Mouse (Mus musculus): ENCODE data around the gene Col23a1.
A peak's percentile ranks its signal among the peaks of the same experiment; 100 is the strongest.

The Col23a1 gene

GRCm38 (mm10) chr11:51431287-51431686 lies 141.6 kb downstream of the Col23a1 start:
- DNase-seq (ENCODE audit: low read depth): no peak

DNA sequence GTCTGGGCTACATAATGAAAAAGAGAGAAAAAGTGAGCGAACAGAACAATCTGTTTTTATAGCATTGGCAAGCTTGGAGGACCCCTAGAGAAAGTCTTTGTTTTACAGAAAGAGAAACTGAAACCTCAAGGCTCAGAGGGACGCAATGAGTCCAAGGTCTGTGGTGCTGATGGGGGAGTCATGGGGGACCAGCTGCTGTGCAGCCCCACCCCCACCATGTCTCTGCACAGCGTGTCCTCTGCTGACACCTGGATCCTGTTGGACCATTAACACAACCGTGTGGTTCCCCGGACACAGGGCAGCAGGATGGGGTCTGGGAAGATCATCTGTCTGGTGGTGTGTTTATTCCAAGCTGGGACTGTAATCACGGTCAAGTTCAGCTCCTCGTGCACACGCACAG lies 142.2 kb downstream of the Col23a1 start:
- DNase-seq (ENCODE audit: low read depth): no peak

- no peak for DNase-seq (ENCODE audit: low read depth)
These were observed 152.3 kb downstream of the Col23a1 start for GRCm38 (mm10) chr11:51442006-51442405.

GRCm38 (mm10) chr11:51442599-51442998 lies 152.9 kb downstream of the Col23a1 start:
- DNase-seq (ENCODE audit: low read depth): no peak

DNA sequence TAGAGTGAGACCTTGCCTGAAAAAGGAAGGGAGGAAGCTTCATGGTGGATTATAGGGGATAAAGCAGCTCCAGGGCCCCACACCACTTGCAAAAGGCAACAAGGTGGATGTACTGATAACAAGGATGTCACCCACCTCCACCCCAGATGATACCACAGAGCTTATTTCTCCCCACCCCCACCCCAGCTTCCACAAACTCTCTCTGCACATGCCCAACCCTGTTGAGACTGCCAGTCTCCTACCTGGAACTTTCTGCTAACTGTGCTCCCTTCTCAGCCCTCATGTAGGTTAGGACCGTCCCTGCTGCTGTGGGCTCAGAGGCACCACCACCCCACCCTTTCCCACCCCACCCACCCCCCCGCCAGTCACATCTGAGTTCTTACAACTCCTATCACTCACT lies 154.1 kb downstream of the Col23a1 start:
- DNase-seq (ENCODE audit: low read depth): no peak

- DNase-seq (ENCODE audit: low read depth): no peak
These were observed 154.9 kb downstream of the Col23a1 start for GRCm38 (mm10) chr11:51444649-51445048.

GRCm38 (mm10) chr11:51446711-51447425 lies 157.1 kb downstream of the Col23a1 start:
- peak; percentile 7 for DNase-seq (ENCODE audit: low read depth)

DNA sequence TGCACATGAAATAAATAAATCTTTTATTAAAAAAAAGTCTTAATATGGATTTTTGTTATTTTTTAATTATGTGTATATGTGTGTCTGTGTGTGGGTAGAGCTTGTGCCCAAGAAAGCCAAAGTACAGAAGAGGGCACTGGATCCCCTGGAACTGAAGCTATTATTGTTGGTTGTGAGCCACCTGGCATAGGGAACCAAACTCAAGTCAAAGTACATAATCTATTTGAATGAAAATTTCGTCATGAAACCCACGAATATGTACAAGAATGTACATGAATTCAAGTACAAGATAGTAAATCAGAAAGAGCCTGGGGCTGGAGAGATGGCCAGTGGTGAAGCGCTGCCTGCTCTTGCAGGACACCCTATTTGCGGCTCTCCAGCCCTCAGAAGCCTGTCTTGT lies 158.5 kb downstream of the Col23a1 start:
- no peak for DNase-seq (ENCODE audit: low read depth)

DNA sequence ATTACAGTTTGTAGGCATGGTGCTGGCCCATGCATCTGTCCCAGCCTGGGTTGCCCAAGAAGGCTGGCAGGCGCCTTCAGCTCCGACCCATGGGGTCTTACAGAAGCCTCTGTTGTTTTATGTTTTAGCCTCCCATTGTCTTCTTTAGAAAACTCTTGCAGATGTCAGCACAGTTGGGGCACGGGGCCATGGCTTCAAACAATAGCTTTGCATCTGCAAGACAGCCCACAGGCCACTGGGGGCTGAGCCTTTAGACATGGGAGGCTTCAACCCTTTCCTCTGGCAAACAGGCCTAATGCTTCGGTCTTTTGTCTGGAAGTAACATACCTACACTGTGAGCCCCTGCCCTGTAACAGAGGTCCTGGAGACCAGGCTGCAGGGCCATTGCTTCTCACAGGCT lies 159.0 kb downstream of the Col23a1 start:
- DNase-seq (ENCODE audit: low read depth): no peak

GRCm38 (mm10) chr11:51449881-51450280 lies 160.2 kb downstream of the Col23a1 start:
- no peak for DNase-seq (ENCODE audit: low read depth)

GRCm38 (mm10) chr11:51451281-51451680 lies 161.6 kb downstream of the Col23a1 start:
- no peak for DNase-seq (ENCODE audit: low read depth)

DNA sequence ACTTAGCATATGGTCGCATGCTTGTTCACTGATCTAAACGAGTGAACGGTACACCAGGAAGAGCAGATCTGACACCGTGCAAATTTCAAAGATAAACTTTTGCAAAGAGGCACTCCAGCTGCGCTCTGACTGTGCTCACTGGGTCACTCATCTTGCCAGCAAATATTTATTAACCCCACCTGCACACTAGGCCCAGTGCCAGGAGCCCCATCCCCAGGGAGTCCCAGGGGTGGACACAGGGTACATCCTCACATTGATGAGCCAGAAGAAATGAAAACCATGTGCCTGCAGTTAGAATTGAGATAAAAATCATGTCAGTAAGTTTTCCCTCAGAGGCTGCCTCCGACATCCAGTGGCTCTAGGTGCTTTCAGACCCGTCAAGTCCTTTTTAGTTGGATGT lies 162.2 kb downstream of the Col23a1 start:
- DNase-seq (ENCODE audit: low read depth): no peak

- no peak for DNase-seq (ENCODE audit: low read depth)
These were observed 164.0 kb downstream of the Col23a1 start for GRCm38 (mm10) chr11:51453742-51454141.

DNA sequence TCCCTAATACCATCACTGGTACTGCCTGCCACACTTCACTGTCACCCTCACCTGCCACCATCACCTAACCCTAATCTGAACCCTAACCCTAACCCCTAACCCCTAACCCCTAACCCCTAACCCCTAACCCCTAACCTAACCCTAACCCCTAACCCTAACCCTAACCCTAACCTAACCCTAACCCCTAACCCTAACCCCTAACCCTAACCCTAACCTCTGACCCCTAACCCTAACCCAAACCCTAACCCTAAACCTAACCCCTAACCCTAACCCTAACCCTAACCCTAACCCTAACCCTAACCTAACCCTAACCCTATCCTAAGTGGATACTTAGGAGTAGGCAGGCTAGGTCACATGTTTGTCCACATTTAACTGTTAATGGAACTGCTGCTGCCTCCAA lies 165.8 kb downstream of the Col23a1 start:
- DNase-seq (ENCODE audit: low read depth): peak; percentile 16

GRCm38 (mm10) chr11:51457624-51458023 lies 167.9 kb downstream of the Col23a1 start:
- no peak for DNase-seq (ENCODE audit: low read depth)

DNA sequence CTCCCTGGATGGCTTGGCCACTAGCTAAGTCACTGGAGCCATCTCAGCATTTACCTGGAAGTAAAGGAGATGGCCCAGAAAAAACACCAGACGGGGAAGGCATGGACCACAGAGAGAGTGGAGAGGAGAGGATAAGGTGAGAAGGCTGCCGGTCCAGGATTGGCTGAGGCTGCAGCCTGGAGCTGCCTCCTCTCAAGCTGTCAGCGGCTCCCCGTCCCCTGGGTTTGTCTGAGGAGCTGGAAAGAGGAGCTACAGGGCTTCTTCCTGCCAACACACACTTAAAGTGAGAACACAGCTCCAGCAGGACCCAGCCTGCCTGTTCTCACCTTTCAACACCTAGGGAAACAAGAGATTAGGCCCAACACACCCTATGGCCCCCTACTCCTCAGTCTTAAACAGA lies 168.9 kb downstream of the Col23a1 start:
- DNase-seq (ENCODE audit: low read depth): no peak

DNA sequence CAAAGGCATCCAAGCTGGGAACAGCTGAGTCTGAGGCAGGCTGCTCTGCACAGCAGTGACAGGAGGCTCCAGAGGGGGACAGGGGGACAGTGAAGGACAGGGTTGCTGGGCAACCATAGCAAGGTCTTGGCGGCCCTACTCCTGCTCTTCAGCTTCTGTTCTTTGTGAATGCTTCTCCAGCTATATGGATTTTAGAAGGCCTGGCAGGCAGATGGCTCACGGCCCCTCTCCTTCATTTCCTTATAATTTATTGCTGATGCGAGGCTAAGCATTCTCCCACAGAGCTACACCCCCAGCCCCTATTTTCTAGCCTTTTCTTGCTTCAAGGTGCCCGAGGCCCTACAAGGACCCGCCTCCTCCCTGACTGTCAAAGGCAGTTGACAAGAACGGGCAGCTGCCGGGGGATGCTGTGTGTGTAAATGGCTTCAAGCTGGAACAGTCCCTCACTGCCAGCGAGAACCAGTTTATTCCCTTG lies 169.9 kb downstream of the Col23a1 start:
- no peak for DNase-seq (ENCODE audit: low read depth)

- no peak for DNase-seq (ENCODE audit: low read depth)
These were observed 179.0 kb downstream of the Col23a1 start for GRCm38 (mm10) chr11:51468737-51469136.

- no peak for DNase-seq (ENCODE audit: low read depth)
These were observed 179.7 kb downstream of the Col23a1 start for GRCm38 (mm10) chr11:51469341-51469831.

DNA sequence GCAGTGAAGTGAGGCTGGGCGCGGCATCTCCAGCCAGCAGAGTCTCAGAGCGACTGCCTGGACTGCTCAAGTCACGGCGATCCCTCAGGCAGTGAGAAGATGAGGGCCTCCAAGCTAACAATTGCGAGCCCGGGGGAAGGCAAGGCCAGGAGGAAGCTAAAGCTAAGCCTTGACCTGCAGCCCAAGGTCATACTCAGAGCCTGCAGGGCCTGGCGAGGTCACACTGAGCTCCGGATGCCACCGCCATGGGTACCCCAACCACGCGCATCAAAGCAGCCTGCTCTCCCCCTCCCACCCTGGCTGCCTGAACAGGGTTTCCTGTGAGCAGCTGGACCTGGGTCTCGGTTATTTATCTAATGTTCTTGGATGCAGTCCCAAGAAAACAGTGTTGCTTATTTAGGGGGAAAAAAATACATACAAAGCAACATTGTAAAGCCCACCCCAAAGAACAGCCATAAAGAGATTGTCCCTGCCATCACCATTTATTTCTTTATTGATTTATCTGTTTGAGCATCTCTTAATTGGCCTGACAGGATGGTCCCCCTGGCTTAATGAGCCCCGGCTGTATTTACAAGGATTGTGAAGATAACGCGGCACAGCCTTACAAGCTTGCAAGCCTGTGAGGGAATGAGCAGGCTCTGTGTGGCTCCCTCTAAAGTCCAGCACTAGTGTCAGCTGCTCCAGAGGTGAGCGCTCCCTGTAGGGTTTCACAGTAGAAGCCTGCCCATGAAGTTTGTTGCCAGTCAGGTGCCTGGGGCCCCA lies 180.8 kb downstream of the Col23a1 start:
- DNase-seq (ENCODE audit: low read depth): no peak

- no peak for DNase-seq (ENCODE audit: low read depth)
These were observed 184.0 kb downstream of the Col23a1 start for GRCm38 (mm10) chr11:51473686-51474085.

DNA sequence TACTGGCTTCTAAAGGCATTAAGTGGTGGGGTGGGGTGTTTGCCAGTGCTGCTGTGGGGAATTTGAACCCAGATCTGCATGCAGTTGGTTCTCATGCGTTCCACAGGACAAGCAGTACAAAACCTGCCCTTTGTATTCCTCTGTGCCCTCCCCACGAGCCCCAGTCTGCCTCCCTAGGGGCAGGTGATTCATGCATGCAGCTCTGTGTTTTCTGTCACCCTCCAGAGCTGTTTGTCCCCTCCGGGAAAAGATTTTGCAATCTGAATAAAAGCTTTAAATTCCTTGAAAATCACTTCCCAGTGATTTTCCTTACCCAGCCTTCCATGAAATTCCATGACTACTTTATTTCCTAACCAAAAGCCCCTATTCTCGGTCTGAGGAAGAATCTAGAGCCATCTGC lies 186.8 kb downstream of the Col23a1 start:
- DNase-seq (ENCODE audit: low read depth): no peak

DNA sequence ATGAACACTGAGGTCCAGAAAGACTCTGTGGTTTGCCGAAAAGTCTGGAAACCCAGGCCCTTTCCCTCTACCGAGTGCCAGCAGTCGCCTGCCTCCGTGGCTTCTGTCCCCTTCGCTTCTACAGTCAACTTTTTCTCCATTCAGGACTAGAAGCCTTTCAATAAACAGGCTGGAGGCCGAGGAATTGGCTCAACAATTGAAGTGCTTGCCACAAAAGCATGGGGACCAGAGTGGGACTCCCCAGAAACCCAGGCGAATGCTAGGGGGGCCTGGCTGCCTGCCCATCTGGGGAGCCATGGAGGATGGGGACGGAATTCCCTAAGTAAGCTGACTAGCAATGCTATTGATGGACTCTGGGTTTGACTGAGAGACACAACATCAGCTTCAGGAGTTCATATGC lies 187.9 kb downstream of the Col23a1 start:
- no peak for DNase-seq (ENCODE audit: low read depth)
